Mouse (Mus musculus): Measurements from ENCODE around the gene Cap2. TPM values are rescaled to one million over a fixed set of nuclear protein-coding genes. Genes with fewer than 3 reads are reported as not detected.

Gene Cap2
- total and polyA plus RNA-seq, 3 experiments: 14.8 to 120 (median 22.3) TPM

- no peaks in the 10 kb centered on the region for H3K9me3 ChIP-seq (replicated peaks; ENCODE audit: insufficient read depth, low read length)
- H3K27me3 ChIP-seq (ENCODE audit: control insufficient read depth in 1 of 2, insufficient read depth in 2 of 2, low read length in 2 of 2): no peaks in the 10 kb centered on the region
- TF ChIP-seq NRF1 (IDR thresholded peaks at IDR 0.05; ENCODE audit: insufficient read depth, low read depth, low read length, poor library complexity, severe bottlenecking) (no peak), SIN3A (IDR thresholded peaks at IDR 0.05; ENCODE audit: low read length) (no peak), BHLHE40 (IDR thresholded peaks at IDR 0.05; ENCODE audit: borderline replicate concordance, low read depth, low read length) (no peak), MYB (IDR thresholded peaks at IDR 0.05; ENCODE audit: low read depth, low read length) (no peak), SMC3 (IDR thresholded peaks at IDR 0.05; ENCODE audit: low read depth, low read length) (no peak), MYC (IDR thresholded peaks at IDR 0.05; ENCODE audit: low read depth, low read length) (no peak), MAX (IDR thresholded peaks at IDR 0.05; ENCODE audit: low read length) (no peak), E2F4 (IDR thresholded peaks at IDR 0.05; ENCODE audit: borderline replicate concordance, low read depth, low read length) (no peak)
- DNase-seq (ENCODE audit: low read depth, low spot score): no peak
- H3K27ac ChIP-seq (ENCODE audit: control insufficient read depth, low read depth, low read length): no peak overlapping the region
- H3K4me1 ChIP-seq (ENCODE audit: control insufficient read depth in 1 of 2, insufficient read depth in 2 of 2, low read length in 2 of 2): no peaks in the 10 kb centered on the region; a peak in 1 of 4 replicates
- H3K36me3 ChIP-seq (ENCODE audit: control insufficient read depth in 1 of 2, insufficient read depth in 2 of 2, low read length in 2 of 2): no peaks in the 10 kb centered on the region
- H3K79me2 ChIP-seq (ENCODE audit: control insufficient read depth, insufficient read depth, low read length, poor library complexity): no peaks in the 10 kb centered on the region
- H3K4me3 ChIP-seq (ENCODE audit: control insufficient read depth in 1 of 2, insufficient read depth in 1 of 2, low read depth in 2 of 2, low read length in 2 of 2): no peak overlapping the region
- no peak overlapping the region for H3K9ac ChIP-seq (ENCODE audit: control insufficient read depth, low read depth, low read length, poor library complexity, severe bottlenecking)
Observed at GRCm38 (mm10) chr13:46587717-46588289, 86.2 kb downstream of the Cap2 start.

DNA sequence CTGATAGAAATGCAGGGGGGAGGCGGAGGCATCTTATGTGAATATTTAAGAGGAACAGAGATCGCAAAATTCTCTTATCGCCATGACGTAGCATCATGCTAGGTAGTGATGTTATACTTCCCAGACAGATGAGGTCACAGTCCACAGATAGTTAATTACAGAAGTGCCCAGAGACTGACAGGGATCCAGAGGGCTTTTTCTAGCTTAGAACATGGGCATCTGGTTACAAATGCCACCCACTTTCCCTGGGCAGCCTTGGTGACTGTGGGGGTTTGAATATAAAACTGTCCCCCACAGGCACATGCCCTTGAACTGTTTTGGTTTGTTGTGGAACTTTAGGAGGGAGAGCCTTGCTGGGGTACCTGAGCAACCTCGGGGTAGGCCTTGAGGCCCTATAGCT lies 87.0 kb downstream of the Cap2 start:
- H3K9me3 ChIP-seq (replicated peaks; ENCODE audit: insufficient read depth, low read length): no peaks in the 10 kb centered on the region
- H3K79me2 ChIP-seq (ENCODE audit: control insufficient read depth, insufficient read depth, low read length, poor library complexity): no peaks in the 10 kb centered on the region
- no peaks in the 10 kb centered on the region; a peak in 1 of 4 replicates for H3K4me1 ChIP-seq (ENCODE audit: control insufficient read depth in 1 of 2, insufficient read depth in 2 of 2, low read length in 2 of 2)
- no peaks in the 10 kb centered on the region for H3K27me3 ChIP-seq (ENCODE audit: control insufficient read depth in 1 of 2, insufficient read depth in 2 of 2, low read length in 2 of 2)
- no peak overlapping the region for H3K4me3 ChIP-seq (ENCODE audit: control insufficient read depth in 1 of 2, insufficient read depth in 1 of 2, low read depth in 2 of 2, low read length in 2 of 2)
- no peak overlapping the region for H3K27ac ChIP-seq (ENCODE audit: control insufficient read depth, low read depth, low read length)
- TF ChIP-seq MAFK (IDR thresholded peaks at IDR 0.05; ENCODE audit: borderline replicate concordance, low read depth, low read length) (no peak), ZMIZ1 (IDR thresholded peaks at IDR 0.05; ENCODE audit: low read depth, low read length) (no peak), TBP (IDR thresholded peaks at IDR 0.05; ENCODE audit: low read depth, low read length) (no peak), TAL1 (IDR thresholded peaks at IDR 0.05; ENCODE audit: low read length) (no peak), JUND (IDR thresholded peaks at IDR 0.05; ENCODE audit: low read depth, low read length) (no peak), EP300 (IDR thresholded peaks at IDR 0.05; ENCODE audit: low read depth in 1 of 2, low read length in 2 of 2) (no peak), MYC (IDR thresholded peaks at IDR 0.05; ENCODE audit: low read depth, low read length) (no peak), ETS1 (IDR thresholded peaks at IDR 0.05; ENCODE audit: low read depth, low read length) (no peak), ELF1 (IDR thresholded peaks at IDR 0.05; ENCODE audit: low read depth, low read length) (no peak), USF1 (IDR thresholded peaks at IDR 0.05; ENCODE audit: low read depth, low read length) (no peak), USF2 (IDR thresholded peaks at IDR 0.05; ENCODE audit: borderline replicate concordance in 1 of 2, insufficient read depth in 1 of 2, low read depth in 1 of 2, low read length in 2 of 2) (no peak), NELFE (IDR thresholded peaks at IDR 0.05; ENCODE audit: low read depth, low read length) (no peak), MXI1 (IDR thresholded peaks at IDR 0.05; ENCODE audit: low read depth, low read length) (no peak), MAX (IDR thresholded peaks at IDR 0.05; ENCODE audit: low read length) (no peak)
- H3K9ac ChIP-seq (ENCODE audit: control insufficient read depth, low read depth, low read length, poor library complexity, severe bottlenecking): no peak overlapping the region
- no peak for DNase-seq (ENCODE audit: low read depth, low spot score)
- H3K36me3 ChIP-seq (ENCODE audit: control insufficient read depth in 1 of 2, insufficient read depth in 2 of 2, low read length in 2 of 2): no peaks in the 10 kb centered on the region
